Mouse (Mus musculus): Measurements from ENCODE around the gene Klhl41.
"Not testable (repeated sequence)": the region's sequence is repeated elsewhere in the genome, so short reads cannot be mapped to it uniquely, and the experiment has no call there.

Gene Klhl41

GRCm38 (mm10) chr2:69669853-69670252, at the start of gene Klhl41:
Gene Klhl41 (plus strand): TSS chr2:69670120.
- in situ Hi-C loops (cut with MboI, MseI): no loop called here

GRCm38 (mm10) chr2:69629215-69629614, 40.7 kb upstream of the Klhl41 start:
- in situ Hi-C loops (cut with MboI, MseI): no loop called here

- in situ Hi-C loops (cut with MboI, MseI): no loop called here
Observed at GRCm38 (mm10) chr2:69629914-69630313, 40.0 kb upstream of the Klhl41 start.

GRCm38 (mm10) chr2:69630792-69631191, 39.1 kb upstream of the Klhl41 start:
- in situ Hi-C loops (cut with MboI, MseI): no loop called here

- in situ Hi-C loops (cut with MboI, MseI): no loop called here
Observed at GRCm38 (mm10) chr2:69631449-69631848, 38.5 kb upstream of the Klhl41 start.

GRCm38 (mm10) chr2:69635064-69635701, 34.7 kb upstream of the Klhl41 start:
- in situ Hi-C loops (cut with MboI, MseI): no loop called here

- in situ Hi-C loops (cut with MboI, MseI): no loop called here
Observed at GRCm38 (mm10) chr2:69635807-69636206, 34.1 kb upstream of the Klhl41 start.

- in situ Hi-C loops (cut with MboI, MseI): not testable (repeated sequence)
Observed at GRCm38 (mm10) chr2:69637989-69638388, 31.9 kb upstream of the Klhl41 start.

GRCm38 (mm10) chr2:69640100-69640499, 29.8 kb upstream of the Klhl41 start:
- in situ Hi-C loops (cut with MboI, MseI): no loop called here

- in situ Hi-C loops (cut with MboI, MseI): no loop called here
Observed at GRCm38 (mm10) chr2:69644968-69645617, 24.8 kb upstream of the Klhl41 start.

GRCm38 (mm10) chr2:69646726-69647490, 23.0 kb upstream of the Klhl41 start, which contains the start of gene Bbs5:
Gene Bbs5 (plus strand): TSS chr2:69647171.
- in situ Hi-C loops (cut with MboI, MseI): no loop called here

GRCm38 (mm10) chr2:69649716-69650115, 20.2 kb upstream of the Klhl41 start:
- in situ Hi-C loops (cut with MboI, MseI): no loop called here

- in situ Hi-C loops (cut with MboI, MseI): no loop called here
Observed at GRCm38 (mm10) chr2:69659326-69659725, 10.6 kb upstream of the Klhl41 start.

GRCm38 (mm10) chr2:69663827-69664476, 6.0 kb upstream of the Klhl41 start:
- in situ Hi-C loops (cut with MboI, MseI): no loop called here

- in situ Hi-C loops (cut with MboI, MseI): no loop called here
Observed at GRCm38 (mm10) chr2:69667656-69668055, 2.3 kb upstream of the Klhl41 start.

GRCm38 (mm10) chr2:69668414-69668813, 1.5 kb upstream of the Klhl41 start:
- in situ Hi-C loops (cut with MboI, MseI): no loop called here

- in situ Hi-C loops (cut with MboI, MseI): no loop called here
Observed at GRCm38 (mm10) chr2:69673723-69674122, 3.8 kb downstream of the Klhl41 start.

GRCm38 (mm10) chr2:69675266-69675665, 5.3 kb downstream of the Klhl41 start:
- in situ Hi-C loops (cut with MboI, MseI): no loop called here

- in situ Hi-C loops (cut with MboI, MseI): no loop called here
Observed at GRCm38 (mm10) chr2:69676713-69677112, 6.8 kb downstream of the Klhl41 start.

- in situ Hi-C loops (cut with MboI, MseI): not testable (repeated sequence)
Observed at GRCm38 (mm10) chr2:69677215-69677614, 7.3 kb downstream of the Klhl41 start.

- in situ Hi-C loops (cut with MboI, MseI): no loop called here
Observed at GRCm38 (mm10) chr2:69679990-69680389, 10.1 kb downstream of the Klhl41 start.

GRCm38 (mm10) chr2:69681931-69682330, 12.0 kb downstream of the Klhl41 start:
- in situ Hi-C loops (cut with MboI, MseI): no loop called here

Data from T-helper 2 cell (primary cell).